Mouse (Mus musculus) small intestine, adult 2 months (tissue): ENCODE data around the gene Cadps2.

Source experiments
- CTCF ChIP-seq: fragments of 200-500 bp; IDR thresholded peaks from 2 replicates; pipeline ENCODE4 v1.5.1; 2012; ENCODE audit warnings: low read depth, mild to moderate bottlenecking, control low read depth, inconsistent platforms, low read length, moderate library complexity, mixed read lengths; ENCODE audit not compliant: insufficient replicate concordance, insufficient read length; ENCODE audit errors: extremely low read depth
- POLR2A ChIP-seq: fragments of 200-500 bp; IDR thresholded peaks from 2 replicates; pipeline ENCODE4 v1.6.1; 2012; ENCODE audit warnings: low read depth, mild to moderate bottlenecking, control low read depth, inconsistent platforms, low read length, moderate library complexity

- no peak for TF ChIP-seq CTCF
- TF ChIP-seq POLR2A: no peak
Observed at GRCm38 (mm10) chr6:23272542-23272941, 566.7 kb downstream of the Cadps2 start.
